Mouse (Mus musculus) olfactory bulb, adult 2 months (tissue): ENCODE results near the gene Gm17581.

ENCODE experiments used
- CTCF ChIP-seq: fragments of 200-500 bp; IDR thresholded peaks from 2 replicates; pipeline ENCODE4 v1.5.1; 2012; ENCODE audit warnings: low read depth, mild to moderate bottlenecking, low read length, moderate library complexity; ENCODE audit not compliant: insufficient read depth
- POLR2A ChIP-seq: fragments of 200-500 bp; IDR thresholded peaks from 2 replicates; pipeline ENCODE4 v1.6.1; 2012; ENCODE audit warnings: mild to moderate bottlenecking, low read depth, low read length, moderate library complexity; ENCODE audit not compliant: insufficient read depth

GRCm38 (mm10) chr2:155779066-155779465 lies 43.4 kb upstream of the Gm17581 start:
- TF ChIP-seq CTCF, result no peak
- no peak for TF ChIP-seq POLR2A
